Mouse (Mus musculus): Measurements from ENCODE around the gene Tmem206.

Tmem206 gene

DNA sequence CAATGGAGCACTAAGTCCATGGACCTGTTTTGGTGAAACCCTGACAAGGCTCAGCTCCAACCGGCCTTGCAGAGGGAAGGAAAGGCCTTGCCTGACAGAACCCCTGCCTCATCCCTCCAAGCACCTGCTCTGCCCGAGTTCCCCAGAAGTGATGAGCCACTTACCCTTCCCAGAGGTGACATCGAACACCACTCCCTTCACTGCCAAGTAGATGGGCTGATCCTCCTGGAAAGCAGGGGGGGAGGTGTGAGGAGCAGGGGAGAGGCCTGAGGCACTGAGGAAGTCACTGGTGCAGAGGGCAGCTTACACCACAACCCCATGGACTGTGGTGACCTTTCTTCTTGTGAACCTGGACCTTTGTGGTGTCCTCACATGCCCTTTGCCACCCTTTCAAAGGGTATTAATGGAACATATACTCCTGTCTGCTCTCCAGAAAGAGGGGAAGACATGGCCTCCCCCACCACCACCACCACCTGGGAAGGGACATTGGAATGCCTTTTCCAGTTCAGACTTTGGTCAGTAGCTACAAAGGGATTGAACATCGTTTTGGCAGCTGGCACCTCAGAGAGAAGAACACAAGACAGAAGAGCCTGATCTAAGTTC, 14.3 kb upstream of the Tmem206 start:
- DNase-seq: no peak

DNA sequence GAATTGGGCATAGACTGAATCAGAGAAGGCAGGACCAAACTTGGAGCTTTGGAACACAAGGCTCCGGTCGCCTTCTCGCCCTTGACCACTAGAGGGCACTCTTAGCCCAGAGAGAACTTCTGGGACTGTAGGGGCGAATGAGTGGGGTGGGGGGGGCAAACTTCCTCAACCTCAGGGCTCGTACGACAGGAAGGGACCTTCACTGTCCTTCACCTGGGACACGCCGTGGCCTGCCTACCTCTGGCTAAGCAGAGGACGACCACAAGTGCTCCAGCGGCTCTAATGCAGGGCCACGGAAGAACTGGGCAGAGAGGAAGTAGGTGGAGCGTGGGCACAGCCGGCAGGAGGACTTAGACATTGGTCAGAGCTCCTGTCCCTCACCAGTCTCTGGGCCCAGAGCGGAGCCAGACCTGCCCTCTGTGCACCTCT, 13.2 kb upstream of the Tmem206 start:
- DNase-seq: peak; percentile 90 to 93

DNA sequence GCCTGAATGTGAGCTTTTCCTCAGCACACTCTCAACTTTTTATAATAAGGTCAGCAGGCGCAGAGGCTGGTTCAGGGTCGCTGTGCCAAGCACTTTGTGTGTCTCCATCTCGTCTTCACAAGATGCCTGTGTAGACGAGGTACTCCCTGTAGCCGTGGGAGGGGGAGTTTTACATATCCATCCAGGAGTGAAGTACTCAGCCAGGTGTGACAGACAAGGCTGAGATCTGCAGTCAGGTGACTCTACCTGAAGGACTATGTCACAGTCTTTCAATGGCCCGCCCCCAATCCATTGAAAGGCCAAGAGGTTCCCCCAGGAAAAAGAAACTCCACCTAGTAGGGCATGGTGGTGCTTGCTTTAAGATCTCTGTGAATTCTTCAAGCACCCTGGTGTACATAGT, 12.6 kb upstream of the Tmem206 start:
- DNase-seq: no peak

DNA sequence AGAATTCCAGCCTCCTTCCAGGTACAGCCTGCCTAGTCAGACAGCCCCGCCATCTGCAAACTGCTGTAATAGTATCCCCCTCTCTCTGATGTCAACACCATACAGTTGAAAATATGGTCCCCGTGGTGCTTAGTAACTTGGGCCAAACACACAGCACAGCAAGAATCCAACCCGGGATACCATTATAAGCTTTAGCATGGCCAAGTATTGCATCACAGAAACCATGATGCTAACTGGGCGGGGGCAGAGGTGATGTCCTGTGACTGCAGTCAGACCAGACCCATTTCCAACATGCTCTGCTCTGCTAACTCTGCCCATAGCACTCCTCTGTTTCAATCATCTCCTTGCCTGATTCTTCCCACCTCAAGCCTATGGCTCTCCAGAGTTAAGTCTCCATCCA, 11.8 kb upstream of the Tmem206 start:
- no peak for DNase-seq

DNA sequence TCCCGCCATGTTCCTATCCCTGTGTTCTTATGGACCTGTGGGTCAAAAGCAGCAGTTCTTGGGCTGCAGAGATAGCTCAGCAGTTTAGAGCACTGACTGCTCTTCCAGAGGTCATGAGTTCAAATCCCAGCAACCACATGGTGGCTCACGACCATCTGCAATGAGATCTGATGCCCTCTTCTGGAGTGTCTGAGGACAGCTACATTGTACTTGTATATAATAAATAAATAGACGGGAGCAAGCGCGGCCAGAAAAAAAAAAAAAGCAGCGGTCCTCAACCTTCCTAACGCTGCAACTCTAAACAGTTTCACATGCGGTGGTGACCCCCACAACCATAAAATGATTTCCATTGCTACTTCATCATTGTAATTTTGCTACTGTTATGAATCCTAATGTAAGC, 8.9 kb upstream of the Tmem206 start:
- no peak for DNase-seq

DNA sequence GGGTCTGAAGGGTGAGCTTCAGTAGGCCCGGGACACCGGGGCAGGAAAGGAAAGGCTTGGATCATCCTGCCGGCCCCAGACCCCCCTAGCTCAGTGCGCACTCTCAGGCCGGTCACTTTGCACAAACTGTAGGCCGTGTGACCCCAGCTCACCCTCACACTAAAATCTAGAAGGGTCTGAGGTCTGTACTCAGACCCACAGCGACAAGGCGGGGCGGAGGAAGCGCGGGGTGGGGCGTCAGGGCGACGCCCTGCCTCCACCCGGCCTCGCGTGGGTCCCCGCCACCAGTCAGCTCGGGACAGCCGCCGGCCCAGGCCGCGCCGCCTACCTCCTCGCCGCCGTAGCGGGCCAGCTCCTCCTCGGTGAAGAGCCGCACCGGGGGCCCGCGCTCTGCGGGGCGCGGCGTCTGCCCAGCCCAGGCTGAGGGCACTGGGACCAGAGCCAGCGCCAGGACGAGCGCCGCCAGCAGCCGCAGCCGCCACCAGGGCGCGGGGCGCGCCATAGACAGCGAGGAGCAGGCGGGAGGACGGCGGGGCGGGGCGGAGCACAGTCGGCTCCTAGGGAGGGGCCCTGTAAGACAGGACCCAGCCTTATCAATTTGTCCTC, 8.0 kb upstream of the Tmem206 start, which contains the start of gene Nenf:
Nenf (minus strand) TSS at position 604 of the 606 bp plus-strand sequence.
- DNase-seq: peak; percentile 80 to 85

DNA sequence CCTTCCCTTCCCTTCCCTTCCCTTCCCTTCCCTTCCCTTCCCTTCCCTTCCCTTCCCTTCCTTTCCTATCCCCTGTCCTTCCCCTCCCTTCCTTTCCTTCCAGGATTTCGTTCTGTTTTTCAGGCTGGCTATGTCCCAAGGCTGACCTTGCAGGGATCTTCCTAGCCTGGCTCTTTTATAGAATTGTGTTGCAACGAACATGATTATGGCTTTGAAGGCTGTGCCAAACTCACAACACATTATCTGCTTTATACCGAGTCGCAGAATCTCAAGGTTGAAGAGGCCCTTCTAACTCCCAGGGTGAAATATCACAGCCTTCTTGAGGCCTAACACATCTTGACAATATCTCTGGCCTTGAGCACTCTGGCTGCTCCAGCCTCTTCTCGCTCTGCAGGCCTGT, 7.0 kb upstream of the Tmem206 start:
- DNase-seq: peak in 1 of 2 experiments; percentile 24

DNA sequence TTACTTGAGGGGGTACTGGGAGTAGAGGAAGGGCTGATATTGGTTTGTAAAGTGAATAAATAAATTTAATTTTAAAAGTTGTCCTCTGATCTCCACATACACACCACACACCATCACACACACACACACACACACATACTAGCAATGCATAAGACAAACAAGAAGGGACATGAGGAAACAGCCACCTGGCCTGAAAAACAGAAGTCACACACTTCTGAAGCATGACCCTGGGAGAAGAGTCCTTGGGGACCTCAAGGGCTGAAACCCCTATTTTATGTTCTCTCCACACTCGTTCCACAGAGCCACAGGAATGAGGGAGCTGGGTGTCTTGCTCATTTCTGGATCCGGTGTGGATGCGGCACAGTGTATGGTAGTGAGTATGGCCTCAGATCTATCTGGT, 2.3 kb upstream of the Tmem206 start:
- no peak for DNase-seq

DNA sequence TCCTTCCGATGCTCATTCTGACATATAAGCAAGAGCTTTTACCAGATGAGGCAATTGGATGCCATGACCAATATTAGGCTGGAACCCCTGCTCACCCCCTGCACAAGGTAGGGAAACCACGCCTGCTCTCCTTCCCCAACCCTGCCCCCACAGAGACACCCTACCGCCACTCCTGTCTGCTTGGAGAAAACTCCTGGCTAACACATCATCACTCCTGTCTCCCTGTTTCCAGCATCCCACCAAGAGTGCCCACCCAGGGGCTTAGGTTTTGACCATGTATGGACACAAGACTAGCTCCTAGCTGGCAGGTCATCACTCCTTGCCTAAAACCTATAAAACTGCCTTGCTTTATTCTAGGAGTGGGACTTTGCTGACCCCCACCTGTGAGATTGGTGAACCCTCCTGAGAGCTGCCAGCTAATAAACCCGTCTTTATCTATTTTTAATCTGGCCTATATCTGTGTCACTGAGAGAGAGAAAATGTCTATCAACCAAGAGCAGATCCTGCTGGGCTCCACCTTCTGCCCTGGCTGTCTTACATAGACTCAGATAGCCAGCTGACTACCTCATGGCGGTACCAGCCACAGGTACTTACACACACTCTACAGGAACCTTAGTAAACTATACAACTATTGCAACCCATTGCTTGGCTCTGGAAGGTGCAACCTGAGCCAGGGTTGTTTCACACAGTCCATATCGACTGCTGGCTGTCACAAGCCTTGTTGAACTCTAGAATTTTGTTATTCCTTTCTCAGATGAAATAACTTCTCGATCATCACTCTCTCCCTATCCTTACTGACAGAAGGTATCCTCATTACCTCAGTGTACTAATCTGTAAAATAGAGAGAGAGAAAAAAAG, 750 bp upstream of the Tmem206 start:
- peak in 1 of 2 experiments; percentile 12 for DNase-seq

DNA sequence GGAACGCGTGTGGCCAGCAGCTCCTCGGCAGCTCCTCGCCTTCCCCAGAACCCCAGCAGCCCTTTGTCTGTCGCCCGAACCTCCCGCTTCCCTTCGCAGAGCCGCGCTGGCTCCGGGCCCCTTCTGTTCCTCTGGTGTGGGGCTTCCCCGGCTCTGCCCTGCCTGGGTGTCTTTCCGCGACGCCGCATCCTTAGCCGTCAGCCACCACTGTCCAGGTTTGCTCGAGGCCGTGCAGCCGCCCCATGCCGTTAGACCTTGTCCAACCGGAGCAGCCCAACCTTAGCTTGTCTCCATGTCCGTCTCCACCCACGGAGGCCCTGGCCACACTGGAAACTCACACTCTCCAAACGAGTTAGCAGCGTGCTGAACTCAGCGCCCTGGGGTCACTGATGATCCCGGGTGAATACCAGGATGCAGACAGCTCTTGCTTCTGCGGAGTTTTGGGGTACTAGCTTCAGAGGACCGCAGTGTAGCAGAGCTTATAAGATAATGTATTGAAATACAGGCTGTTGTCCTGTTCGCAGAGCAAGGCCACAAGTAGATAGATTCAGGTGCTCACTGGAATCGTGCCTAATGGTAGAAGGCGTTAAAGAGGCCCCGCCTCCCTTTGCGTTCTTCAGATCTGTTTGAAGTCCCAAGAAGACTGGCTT, 646 bp downstream of the Tmem206 start:
- peak; percentile 35 to 72 for DNase-seq

DNA sequence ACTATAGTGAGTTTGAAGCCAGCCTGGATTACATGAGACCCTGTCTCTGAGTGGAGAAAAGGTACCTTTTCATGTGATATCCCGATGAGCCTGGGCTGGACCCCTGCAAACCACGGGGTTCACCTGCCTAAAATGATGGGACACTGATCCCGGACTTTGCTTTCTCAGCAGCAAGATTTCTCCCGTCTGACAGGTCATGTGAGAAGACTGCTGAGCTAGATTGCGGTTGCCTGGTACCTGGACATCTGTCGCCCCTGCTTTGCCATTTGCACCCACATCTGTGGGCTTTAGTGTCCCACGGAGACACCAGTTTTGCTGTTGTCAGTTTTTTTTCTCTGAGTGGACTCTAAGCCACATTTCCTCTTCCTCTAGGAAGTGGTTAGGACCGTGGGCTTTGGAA, 1.5 kb downstream of the Tmem206 start:
- no peak for DNase-seq

DNA sequence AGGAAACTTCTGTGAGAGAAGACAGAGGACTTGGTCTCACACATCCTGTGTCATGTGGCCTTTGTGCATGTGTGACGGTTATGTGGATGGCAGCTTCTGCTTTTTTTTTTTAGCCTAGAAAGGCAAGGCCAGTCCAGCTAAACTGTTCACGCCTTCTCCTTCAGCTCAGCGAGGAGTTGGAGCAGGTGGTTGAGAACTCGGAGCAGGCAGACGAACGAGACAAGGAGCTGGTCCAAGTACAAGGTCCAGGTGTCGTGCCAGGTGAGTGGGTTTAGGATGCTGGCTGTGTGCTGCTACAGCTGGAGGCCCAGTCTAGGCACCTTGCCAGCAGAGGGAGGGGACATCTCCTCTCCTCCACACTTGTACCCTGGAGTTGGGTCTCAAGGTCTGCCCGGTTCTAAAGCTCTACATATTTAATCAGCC, 2.3 kb downstream of the Tmem206 start:
- DNase-seq: peak; percentile 36 to 65

DNA sequence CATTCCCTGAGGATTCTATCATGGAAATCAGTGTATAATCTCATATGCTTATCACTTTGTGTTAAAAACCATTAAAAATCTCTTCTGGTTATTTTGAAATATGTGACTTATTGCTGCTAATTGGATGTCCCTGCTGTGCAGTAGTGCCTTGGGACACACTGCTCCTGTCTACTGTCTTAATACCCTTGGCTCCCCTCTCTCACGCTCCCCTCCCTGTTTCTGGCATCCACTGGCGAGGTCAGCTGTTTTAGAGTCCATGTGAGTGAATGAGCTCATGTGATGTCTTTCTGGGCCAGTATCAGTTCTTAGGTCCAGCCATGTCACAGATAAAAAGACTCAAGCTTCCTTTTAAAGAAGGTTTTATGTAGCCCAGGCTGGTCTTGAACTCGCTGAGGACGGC, 4.6 kb downstream of the Tmem206 start:
- no peak for DNase-seq

DNA sequence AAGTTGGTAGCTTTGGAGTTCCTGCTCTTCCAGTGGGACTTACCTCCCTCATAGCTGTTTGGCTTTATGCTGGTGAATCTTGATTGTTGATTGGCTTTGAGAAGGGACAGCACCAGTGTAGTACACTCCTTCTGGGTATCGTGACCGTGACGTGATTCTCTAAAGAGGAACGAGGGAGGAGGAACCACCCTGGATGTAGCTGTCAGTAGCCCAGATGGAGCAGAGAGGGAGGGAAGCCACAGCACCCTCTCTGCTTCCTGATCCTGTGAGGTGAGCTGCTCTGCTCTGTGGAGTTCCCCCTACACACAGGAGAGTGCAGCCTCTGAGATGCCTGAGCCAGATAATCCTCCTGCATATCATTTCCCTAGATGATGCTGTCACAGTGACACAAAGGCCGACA, 8.8 kb downstream of the Tmem206 start:
- no peak for DNase-seq

DNA sequence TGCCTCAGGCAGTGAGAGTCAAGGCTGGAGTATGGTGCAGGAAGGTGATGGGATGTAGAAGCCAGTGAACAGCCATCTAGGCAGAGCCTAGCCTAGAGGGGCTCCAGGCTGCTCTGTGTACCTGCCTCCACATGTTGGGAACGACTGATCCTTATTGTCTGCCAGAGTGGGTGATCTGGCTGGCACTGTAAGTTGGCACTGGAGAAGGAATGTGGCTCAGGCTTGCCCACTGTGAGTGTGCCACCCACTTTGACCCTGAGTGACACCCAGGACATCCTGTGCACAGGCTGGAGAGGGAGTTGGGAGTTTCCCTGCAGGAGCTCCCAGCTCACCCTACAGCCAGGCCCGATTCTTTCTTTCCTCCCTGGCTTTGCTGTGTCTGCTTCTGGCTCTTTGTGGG, 14.2 kb downstream of the Tmem206 start:
- no peak for DNase-seq

DNA sequence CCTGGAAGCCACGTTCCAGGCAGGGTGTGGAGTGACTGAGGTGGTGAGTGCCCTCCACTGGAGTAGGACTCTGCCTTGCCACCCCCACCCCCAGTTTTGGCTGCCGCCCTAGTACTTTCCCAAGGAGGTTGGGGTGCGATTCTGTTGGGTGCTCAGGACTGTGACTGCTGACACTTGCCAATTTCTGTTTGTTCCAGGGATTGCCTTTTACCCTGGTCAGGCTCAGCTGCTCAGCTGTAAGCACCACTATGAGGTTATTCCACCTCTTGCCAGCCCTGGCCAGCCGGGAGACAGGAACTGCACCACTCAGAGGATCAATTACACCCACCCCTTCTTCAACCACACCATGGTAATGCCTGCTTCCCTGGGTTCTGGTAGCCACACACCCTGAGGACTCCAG, 14.8 kb downstream of the Tmem206 start:
- DNase-seq: no peak

DNA sequence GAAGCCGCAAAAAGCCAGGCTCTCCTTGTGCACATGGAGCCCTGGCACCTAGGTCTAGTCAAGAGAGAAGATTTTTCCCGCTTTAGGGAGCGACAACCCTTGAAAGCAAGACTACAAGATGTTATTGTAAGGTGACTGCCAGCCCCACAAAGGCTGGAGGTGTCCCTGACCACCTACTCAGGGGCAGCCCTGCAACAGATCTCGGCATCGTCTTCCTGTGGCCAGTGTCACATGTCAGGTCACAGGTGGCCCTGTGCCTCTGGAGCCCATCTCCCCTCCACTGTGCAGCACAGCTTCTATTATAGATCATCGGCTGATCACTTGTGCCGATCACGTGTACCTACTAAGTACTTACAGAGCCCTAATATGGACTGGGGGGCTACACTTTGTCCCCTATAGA, 21.9 kb downstream of the Tmem206 start:
- no peak for DNase-seq

DNA sequence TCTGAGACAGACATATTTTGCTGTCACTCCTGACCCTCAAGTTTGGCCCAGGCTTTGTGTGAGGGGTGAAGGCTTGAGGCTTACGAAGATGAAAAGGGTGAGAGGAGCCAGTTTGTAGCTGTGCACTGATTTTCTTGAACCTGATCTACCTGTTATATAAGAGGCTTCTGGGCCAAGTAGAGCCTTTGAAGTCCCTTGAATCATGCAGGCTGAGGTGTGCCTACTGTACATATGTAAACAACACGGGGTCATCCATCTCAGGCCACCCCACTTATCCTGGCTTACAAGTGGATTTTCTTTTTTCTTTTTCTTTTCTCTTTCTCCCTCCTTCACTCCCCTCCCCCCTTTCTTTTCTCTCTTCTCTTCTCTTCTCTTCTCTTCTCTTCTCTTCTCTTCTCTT, 22.9 kb downstream of the Tmem206 start:
- no peak for DNase-seq

DNA sequence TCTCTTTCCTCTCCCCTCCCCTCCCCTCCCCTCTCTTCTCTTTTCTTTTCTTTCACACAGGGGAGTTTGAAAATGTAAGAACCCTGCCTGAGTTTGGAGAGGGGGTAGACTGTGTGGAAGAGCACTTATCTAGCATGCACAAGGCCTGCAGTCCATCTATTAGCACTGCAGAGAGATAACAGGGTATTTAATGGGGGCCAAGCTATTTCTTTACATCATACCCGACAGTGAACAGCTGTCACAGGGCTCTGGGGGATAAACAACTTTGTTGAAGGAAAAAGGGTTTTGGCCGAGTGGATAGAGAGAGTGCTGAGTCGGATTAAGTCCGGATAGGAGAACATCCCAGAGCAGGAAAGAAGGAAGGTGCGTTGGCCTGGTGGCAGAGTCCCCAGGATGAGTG, 23.3 kb downstream of the Tmem206 start:
- DNase-seq: no peak

DNA sequence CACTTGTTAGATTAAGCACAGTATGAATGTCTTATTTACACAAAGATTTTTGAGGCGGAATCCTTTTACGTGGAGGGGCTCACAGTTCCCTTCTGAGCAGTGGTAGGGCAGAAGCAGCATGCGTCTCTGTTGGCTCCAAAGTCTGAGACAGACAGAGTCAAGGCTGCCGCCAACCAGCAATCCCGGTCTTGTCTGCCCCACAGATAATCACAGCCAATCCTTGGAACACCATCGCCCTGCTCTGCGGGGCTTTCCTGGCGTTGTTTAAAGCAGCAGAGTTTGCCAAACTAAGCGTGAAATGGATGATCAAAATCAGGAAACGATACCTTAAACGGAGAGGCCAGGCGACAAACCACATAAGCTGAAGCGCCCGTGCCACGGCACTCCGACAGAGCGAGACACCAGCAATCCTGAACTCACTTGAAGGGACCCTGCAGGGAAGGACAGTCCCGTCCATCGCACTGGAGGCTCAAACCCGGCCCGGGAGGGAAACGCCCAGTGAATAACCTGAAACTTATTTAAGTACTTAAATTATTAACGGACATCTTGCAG, 23.9 kb downstream of the Tmem206 start:
- peak; percentile 42 to 70 for DNase-seq

DNA sequence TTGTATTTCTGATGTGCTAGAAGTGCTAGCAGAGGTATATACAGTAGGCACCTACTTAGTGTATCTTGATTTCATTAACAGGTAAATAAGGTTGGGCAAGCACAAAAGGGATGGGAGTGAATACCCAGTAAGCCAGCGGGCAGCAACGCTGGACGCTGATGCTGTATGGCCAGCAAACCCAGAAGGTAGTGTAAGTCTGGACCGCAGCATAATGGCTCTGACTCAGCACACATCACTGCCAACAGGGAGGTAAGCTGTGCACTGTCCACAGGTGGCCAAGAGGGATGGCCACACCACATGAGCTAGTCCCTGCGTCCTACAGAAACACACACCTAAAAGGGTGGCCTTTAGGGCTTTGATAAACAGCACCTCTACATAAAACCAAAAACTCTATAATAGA, 24.6 kb downstream of the Tmem206 start:
- DNase-seq: no peak

DNA sequence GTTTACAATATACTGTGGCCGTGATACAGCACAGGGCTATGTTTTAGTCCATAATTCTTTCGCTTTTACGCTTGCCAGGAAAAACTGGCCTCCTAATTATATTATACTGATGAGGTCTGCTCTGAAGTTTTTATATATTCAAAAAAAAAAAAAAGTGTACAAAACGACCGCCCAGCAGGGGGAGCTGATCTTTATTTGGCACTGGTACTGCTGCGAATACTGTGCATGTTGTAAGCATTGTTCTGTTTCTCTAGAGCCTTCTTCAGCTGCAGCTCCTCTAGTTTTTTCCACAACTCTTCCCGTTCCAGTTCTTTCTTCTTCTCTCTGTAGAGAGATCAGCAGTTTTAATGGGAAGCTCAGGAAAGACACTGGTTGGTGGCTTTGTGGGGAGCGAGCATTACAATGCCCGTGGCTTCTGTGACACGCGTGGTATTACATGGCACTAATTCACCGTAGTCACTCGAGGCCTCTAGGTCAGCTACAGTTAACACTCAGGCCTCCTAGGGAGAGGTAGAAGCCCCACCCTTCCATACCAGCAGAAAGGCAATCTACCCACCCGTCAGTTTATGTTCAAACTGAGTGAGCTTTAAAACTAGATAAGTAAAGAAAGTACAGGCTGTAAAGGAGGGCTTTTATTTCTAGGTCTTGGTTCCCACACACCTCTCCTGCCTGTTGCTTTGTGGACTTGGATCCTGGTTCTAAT, 27.2 kb downstream of the Tmem206 start:
- DNase-seq: peak; percentile 63 to 85
